Mouse (Mus musculus): ENCODE data around the gene Olfr498.

Olfr498 gene

GRCm38 (mm10) chr7:108465026-108465425 is at the start of gene Olfr498:
Olfr498 (plus strand) TSS chr7:108465326.
- CTCF ChIA-PET: no interaction called here

GRCm38 (mm10) chr7:108420121-108420520 is 45.0 kb upstream of the Olfr498 start, which contains the start of gene Olfr497:
Olfr497 (plus strand) TSS chr7:108420421.
- CTCF ChIA-PET: no interaction called here
